Mouse (Mus musculus) mature B cell (primary cell): ENCODE results near the gene Eef1akmt3.
"Not testable (repeated sequence)": the region's sequence is repeated elsewhere in the genome, so short reads cannot be mapped to it uniquely, and the experiment has no call there.

Experiments
- in situ Hi-C: fragments of 300-500 bp; cut with MboI; formaldehyde crosslinking; loops from 2 replicates; pipeline ENCODE4 v1.14.3; 2019

Eef1akmt3 gene

DNA sequence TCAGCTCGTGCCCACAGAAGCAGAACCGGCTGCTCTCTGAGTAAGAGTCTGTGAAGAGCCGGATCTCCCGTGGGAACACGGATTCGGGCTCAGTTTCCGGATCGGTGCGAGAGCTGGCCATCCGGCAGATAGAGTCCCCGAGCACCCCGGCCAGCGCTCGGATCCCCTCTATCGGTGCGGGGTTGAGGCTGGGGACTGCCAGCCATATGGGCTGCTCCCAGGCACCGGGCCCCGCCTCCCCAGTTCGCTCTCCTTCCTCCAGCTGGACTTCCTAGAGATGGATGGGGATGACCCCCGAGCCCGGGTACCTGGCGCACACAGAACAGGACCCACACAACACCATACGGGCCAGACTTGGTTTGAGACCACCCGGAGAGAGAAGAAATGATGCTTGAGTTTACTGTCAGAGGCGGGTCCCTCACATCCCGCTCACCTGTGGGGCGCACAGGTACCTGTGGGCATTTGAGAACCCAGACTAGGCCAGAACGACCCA, at the start of gene Eef1akmt3, which contains the start of gene Mettl1:
Eef1akmt3 (minus strand) TSS at position 240 of the 493 bp plus-strand sequence.
Mettl1 (plus strand) TSS at position 141 of the 493 bp plus-strand sequence.
- in situ Hi-C loops, result no loop called here

DNA sequence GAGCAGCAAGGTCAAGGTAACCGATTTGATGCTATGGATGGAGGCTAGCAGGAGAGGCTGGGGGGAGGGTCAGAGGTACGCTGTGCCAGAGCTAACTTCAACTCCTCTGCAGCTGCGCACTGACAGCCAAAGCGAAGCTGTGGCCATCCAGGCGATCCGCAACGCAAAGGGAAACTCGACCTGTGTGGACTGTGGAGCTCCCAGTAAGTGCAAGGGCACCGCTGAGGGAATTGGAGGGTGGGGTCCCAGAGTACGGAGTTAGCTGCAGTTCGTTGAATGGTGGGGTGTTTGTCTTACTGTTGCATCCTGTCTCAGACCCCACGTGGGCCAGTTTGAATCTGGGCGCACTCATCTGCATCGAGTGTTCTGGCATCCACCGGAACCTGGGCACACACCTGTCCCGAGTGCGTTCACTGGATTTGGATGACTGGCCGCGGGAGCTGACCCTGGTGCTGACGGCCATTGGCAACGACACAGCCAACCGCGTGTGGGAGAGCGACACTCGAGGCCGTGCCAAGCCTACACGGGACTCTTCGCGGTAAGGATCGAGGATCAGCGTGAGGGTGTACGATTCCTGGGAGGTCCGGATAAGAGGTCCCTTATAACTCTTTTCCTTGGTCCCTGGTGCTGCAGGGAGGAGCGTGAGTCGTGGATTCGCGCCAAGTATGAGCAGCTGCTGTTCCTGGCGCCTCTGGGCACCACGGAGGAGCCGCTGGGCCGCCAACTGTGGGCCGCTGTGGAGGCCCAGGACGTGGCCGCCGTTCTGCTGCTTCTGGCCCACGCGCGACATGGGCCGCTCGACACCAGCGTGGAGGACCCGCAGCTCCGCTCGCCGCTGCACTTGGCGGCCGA, 49.5 kb upstream of the Eef1akmt3 start:
- in situ Hi-C loops, result no loop called here

DNA sequence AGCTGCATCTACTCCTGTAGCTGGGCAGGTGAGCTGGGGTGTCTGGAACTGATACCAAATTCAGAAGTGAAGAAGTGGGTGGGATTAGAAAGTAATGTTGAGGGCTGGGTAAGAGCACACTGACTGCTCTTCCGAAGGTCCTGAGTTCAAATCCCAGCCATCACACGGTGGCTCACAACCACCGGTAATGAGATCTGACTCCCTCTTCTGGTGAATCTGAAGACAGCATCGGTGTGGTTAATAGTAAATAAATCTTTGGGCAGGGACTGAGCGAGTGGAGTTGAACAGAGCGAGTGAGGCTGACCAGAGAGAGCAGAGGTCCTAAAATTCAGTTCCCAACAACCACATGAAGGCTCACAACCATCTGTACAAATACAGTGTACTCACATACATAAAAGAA, 44.3 kb upstream of the Eef1akmt3 start:
- in situ Hi-C loops, result no loop called here

DNA sequence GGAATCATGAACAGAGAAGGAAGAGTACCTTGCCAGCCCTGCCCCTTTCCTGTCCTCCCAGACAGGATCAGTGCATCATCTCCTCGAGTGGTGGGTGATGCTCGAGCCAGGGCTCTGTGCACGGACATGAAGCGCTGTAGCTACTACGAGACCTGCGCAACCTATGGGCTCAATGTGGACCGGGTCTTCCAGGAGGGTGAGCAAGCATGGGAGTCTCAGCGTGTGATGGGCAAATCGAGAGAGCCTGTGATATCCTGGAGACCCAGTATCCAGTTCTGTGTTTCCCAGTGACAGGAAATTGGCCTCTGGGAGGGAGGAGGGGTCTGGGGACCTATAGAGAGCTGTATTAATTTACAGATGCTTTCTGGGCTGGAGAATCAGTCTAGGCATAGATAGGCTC, 43.7 kb upstream of the Eef1akmt3 start:
- in situ Hi-C loops, result no loop called here

DNA sequence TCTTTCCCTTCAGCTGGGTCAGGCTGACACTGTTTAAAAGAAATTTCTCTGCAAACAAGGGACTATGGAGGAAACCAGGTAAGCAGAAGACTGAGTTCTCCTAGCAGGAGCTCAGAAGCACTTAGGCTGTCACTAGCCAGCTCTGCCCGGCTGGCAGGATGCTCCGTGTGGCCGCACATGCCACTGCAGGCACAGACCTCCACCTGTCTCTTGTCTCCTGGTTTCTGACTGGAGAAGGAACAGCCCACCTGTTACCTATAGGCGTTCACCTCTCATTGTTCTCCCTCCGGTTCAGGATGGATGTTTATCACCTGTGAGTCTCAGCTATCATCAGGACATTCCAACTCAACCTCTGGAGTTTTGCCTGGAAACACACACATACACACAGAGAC, 42.6 kb upstream of the Eef1akmt3 start:
- in situ Hi-C loops, result no loop called here

DNA sequence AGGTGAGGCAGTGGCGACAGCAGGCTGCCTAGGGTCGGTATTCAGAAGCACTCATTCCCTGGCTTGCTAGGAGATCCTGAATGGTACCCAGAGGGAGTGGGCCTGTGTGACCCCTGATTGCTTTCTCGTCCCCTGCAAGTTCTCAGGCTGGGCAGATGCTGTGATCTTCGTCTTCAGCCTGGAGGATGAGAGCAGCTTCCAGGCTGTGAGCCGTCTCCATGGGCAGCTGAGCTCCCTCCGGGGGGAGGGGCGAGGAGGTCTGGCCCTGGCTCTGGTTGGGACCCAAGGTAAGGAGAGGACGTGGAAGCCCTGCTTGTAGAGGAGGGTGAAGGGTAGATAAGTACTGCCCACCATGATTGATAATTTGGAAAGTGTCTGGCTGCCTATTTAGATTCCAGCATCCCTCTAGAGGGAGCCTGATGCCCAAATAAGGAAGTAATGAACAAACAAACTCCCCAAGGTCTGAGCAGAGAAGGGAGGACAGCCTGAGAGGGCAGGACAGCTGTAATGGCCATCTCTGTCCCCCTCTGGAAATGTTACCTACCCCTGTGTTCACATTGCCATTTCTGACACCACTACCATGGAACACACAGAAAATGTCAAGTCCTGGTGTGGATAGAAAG, 42.1 kb upstream of the Eef1akmt3 start:
- in situ Hi-C loops, result no loop called here

DNA sequence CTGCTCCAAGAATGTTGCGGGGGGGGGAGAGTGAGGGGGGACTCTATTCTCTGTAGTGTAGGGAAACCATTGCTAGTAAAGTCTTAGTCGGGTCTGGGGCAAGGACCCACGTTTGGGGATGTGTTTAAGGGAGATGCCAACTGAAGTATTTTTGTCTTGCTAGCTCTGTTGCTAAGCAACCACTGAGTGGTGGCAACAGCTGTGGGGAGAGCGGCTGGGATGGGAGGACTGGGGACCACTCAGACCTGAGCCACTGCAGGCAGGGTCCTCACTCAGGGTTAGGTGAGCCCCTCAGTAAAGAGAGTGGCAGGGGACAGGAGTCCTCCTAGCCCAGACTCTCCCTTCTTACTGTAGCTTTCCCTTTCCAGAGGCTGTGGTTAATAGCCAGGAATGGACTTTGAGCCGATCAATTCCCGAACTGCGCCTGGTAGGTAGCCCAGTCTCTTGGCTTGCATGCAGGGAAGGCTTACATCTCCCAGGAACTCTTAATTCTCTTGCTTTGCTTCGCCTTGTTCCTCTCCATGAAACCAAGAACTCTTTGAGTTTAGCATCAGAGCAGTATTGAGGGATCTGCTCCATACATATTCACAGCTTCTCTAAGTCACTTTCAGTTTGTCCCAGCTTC, 40.8 kb upstream of the Eef1akmt3 start:
- in situ Hi-C loops, result no loop called here

DNA sequence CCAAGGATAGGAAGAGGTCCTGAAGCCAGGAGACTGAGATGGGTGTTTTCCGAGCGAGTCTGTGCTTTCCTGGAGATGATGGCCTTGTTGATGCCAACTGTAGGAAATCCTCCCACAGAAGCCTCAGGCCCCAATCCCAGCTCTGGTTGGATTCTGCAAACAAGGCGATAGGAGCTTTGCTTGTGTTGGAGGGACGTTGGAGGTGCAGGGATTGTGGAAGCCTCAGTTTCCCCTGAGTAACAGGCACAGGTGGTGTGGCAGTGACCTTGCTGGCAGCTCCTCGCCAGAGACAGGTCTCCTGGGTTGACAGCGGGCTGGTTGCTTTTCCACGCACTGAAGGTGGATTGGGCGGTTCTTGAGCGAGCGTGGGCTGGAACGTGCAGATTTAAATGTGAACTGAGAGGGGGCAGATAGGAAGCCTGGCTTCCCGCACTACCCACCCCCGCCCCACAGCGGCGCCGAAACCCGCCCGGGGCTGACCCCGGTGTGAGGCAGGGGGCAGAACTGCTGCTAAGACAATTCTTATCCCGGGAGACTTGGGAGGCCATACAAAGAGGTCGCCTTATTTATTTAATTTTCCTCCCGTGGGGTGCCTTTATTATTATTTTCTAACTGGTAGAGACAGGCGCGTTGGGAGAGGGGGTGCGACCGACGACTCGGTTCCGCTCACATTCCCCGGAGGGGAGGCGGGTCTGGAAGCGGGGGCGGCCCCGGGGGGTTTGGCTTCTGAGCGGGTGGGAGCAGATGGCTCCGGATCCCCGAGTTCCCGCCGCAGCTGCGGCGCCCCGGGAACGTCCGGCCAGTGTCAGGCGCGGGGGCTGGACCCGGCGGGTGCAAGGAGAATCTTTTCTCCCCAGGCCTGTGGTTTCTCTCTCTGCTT, 39.8 kb upstream of the Eef1akmt3 start:
- in situ Hi-C loops, result no loop called here

DNA sequence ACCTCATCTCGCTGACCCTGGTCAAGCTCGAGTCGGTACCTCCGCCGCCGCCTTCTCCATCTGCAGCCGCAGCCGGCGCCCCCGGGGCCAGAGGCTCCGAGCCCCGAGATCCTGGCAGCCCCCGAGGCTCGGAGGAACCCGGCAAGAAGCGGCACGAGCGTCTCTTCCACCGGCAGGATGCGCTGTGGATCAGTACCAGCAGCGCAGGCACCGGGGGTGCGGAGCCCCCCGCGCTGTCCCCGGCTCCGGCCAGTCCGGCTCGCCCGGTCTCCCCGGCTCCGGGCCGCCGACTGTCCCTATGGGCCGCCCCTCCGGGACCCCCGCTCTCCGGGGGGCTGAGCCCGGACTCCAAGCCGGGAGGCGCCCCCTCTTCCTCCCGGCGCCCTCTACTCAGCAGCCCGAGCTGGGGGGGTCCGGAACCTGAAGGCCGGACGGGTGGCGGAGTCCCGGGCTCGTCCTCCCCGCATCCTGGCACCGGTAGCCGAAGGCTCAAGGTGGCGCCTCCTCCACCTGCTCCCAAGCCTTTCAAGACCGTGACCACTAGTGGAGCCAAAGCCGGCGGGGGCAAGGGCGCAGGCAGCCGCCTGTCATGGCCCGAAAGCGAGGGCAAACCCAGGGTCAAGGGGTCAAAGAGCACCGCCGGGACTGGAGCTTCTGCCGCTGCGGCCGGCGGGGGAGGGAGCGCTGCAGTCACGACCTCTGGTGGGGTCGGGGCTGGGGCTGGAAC, 38.5 kb upstream of the Eef1akmt3 start:
- in situ Hi-C loops, result no loop called here

DNA sequence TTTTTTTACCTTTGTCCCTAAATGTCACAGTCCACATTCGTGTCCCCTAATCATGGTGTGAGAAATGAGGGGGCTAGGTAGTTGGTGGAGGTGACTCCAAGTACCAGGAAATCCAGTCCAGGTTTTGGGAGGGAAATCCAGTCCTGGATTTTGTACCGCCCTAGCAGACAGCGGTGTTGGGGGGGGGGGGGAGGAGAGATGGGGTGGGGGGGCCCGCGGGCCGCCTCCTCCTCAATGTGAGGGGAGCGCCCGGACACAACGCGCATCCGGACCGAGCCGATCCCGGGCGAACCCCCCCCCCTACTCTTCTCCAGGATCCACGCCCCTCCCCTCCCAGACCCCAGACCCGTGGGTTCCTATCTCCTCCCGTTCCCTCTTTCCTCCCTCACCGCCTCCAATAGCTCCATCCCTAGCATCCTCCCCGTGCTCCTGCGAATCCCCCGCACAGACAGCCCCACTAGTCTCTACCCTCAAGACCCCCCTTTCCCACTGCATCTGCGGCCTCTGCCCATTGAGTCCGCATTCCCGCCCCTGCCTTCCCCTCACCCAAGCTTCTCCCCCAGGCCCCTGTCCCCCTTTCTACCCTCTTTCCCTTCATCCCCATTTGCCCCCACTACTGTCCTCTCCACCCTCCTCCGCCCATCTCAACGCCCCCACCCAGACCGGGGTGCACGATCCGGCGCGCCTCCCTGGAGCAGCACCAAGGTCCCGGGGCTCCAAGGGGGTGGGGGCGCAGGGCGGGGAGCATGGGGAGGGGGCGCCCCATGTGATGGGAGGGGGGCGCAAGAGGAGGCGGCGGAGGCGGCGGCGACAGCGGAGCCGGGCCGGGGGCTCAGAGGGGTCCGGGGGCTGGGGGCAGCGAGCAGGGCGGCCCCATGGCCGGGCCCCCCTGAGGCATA, 37.6 kb upstream of the Eef1akmt3 start:
- in situ Hi-C loops, result no loop called here

DNA sequence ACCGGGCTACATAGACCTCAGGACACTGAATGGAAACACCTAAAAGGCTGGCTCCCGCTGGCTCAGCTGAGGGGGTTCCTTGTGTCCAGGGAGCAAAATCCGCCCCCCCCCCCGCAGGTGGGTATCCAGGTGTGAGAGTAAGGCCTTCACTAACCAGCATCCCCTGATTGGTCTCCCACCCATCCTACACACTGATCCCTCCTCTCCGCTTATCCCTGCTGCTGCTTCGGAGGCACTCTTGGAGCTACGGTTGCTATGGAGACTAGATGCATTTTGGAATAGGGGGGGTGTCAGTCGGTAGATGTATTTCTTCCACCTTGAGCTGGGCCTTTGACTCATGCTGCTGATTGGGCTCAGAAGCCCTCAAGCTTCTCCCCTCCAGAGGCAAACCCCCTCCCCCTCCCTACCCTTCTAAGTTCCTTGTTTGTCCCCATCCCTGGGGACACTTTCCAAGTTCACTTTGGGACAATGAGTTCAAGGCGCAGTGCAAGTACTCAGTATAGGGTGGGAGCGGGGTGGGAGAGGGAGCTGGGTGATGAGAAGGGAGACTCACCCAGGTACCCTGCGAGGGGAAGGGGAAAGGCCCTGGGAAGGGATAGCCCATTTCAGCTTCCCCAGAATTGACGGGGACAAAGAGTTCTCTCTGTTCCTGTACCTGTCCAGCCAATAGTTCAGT, 36.8 kb upstream of the Eef1akmt3 start:
- in situ Hi-C loops, result no loop called here

DNA sequence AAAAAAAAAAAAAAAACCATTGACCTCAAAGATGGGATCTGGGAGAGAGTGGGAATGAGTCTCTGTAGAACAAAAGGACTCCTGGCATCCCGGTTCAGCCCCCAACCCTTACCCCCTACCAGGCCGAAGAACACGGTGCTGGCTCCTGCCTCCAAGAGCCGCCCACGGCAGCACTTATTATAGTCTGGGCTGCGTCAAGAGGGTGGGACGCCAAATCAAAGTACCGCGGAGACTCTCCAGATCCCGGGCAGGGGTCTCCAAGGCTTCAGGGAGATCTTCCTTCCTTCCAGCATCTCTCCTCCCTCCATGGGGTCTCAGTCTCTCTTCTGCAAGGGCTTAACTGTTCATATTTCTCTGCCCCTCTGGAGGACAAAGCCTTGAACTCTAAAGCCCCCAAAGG, 36.2 kb upstream of the Eef1akmt3 start:
- in situ Hi-C loops, result no loop called here

DNA sequence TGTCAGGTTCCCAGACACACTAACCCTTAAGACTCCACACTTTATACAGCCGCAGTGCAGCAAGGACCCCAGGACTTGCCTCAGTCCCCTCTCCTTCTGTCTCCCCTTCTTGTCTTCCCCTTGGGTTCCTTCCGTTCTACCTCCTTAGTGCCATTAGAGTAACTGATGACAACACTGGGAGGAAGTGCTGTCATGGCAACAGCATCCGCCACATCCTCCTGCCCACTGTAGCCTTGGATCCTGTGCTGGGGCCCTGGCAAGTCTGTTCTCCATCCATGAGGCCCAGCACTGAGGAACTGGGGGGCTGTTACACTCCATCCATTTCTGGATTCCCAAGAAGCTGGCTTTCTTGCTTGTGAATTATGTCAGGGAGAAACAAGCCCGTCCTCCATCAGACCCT, 34.8 kb upstream of the Eef1akmt3 start:
- in situ Hi-C loops, result no loop called here

DNA sequence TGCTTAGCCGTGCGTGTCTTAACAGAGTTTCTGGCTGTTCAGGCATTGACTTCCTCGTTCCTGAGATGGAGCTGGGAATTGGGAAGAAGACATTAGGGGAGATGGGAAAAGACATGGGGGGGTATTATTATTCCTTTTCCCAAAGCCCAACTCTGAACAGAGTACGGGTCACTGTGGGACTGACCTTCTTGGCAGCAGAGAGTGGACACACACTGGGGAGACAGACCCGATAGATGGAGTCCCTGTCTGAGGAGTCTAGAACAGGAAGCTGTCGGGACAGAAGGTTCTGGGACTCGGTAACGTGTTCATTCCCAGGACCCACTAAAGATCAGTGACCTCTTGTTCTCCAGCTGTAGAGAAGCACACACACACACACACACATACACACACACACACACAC, 34.3 kb upstream of the Eef1akmt3 start:
- in situ Hi-C loops, result no loop called here

DNA sequence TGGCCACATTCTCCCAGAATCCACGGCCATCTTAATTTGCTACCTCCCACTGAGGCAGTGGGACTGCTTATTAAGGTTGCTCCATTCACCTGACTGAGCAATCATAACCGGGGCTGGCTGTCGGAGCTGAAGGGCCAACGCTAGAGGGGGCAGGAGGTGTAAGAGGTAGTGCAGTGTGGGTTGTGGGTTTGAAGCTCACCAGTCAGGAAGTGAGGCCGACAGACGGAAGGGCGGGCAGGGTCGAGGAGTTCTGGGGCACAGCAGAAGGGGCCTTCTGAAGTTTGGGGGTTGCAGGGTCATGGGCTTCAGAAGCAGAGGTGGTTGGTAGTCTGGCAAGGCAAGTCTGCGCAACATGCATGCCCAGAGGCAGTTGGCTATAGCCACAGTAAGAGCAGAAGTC, 33.8 kb upstream of the Eef1akmt3 start, which contains the start of gene Agap2:
Agap2 (plus strand) TSS at position 205 of the 400 bp plus-strand sequence.
- in situ Hi-C loops, result no loop called here

DNA sequence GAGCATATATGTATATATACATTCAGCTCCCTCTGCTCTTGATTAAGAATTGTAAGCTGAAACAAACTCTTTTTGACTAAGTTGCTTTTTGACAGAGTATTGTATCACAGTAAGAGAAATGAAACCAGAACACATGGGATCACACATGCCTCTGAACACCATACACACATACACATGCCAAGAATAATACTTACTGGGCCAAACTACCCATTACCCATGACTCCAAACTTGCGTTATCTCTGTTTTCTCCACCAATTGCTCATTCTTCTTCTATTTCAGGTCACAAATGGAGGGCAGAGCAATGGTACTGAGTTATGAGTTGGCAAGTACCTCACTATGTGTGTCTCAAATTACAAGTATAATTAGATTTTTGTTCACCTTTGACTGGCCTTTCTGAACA, 32.7 kb upstream of the Eef1akmt3 start:
- in situ Hi-C loops, result no loop called here

DNA sequence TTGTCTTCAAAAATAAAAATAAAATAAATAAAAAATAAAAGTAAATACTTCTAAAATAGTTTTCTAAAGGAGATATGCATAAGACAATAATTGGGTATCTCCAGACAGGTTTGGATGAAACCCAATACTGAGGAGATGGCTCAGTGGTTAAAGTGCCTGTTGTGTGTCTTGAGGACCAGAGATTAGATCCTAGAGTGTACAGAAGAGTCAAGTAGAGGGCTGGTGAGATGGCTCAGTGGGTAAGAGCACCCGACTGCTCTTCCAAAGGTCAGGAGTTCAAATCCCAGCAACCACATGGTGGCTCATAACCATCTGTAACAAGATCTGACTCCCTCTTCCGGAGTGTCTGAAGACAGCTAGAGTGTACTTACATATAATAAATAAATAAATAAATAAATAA, 31.7 kb upstream of the Eef1akmt3 start:
- in situ Hi-C loops, result not testable (repeated sequence)

DNA sequence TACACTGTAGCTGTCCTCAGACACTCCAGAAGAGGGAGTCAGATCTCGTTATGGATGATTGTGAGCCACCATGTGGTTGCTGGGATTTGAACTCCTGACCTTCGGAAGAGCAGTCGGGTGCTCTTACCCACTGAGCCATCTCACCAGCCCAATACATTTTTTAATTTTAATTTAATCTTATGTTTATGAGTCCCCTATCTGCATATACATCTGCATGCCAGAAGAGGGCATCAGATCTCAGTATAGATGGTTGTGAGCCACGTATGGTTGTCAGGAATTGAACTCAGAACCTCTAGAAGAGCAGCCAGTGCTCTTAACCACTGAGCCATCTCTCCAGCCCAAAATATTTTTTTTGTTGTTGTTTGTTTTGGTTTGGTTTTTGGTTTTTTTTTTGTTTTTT, 31.0 kb upstream of the Eef1akmt3 start:
- in situ Hi-C loops, result not testable (repeated sequence)

DNA sequence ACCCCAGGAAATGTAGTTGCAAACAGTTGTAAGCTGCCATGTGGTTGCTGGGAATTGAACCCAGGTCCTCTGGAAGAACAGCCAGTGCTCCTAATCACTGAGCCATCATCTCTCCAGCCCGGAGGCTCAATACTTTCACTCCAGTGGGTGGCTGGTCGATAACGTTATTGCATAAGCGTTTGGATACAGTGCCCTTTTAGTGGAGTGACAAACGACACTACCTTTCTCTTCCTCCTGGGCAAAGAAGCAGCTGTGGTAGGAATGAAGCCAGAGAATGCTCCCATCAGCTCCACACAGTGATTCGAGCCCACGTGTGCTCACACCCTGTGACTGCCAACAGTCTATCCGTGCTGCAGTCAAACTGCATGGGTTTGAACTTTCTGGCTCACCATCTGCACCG, 29.9 kb upstream of the Eef1akmt3 start:
- in situ Hi-C loops, result no loop called here
